Mouse (Mus musculus) erythroblast, embryonic 14.5 days (primary cell): ENCODE results near the gene Slc17a1. TPM values are rescaled to one million over a fixed set of nuclear protein-coding genes. Genes with fewer than 3 reads are reported as not detected.

Experiments
- H3K27me3 ChIP-seq: 2 replicates; pipeline ENCODE4 v1.6.1; 2012; ENCODE audit warnings: inconsistent platforms; ENCODE audit not compliant: control insufficient read depth
- H3K36me3 ChIP-seq: 2 replicates; pipeline ENCODE4 v1.6.1; 2012; ENCODE audit warnings: mild to moderate bottlenecking, inconsistent platforms; ENCODE audit not compliant: control insufficient read depth
- H3K4me1 ChIP-seq: 2 replicates; pipeline ENCODE4 v1.6.1; 2012; ENCODE audit warnings: inconsistent platforms; ENCODE audit not compliant: control insufficient read depth
- H3K4me3 ChIP-seq: replicated peaks from 2 replicates; pipeline ENCODE3; 2012; ENCODE audit warnings: moderate library complexity, mild to moderate bottlenecking, inconsistent platforms
- H3K9me3 ChIP-seq: 2 replicates; pipeline ENCODE4 v1.6.1; 2012; ENCODE audit warnings: low read length, inconsistent platforms, mixed read lengths; ENCODE audit not compliant: control insufficient read depth
- GATA1 ChIP-seq: IDR thresholded peaks from 2 replicates; pipeline ENCODE4 v1.6.1; 2012; ENCODE audit warnings: low read length, inconsistent platforms, mixed read lengths
- TAL1 ChIP-seq: IDR thresholded peaks from 3 replicates; pipeline ENCODE4 v1.6.1; 2012; ENCODE audit warnings: low read length, inconsistent platforms, mixed read lengths
- polyA plus RNA-seq: library from polyadenylated mRNA; stranded (reverse); fragments of >175 nt; gene quantifications from 2 replicates; pipeline ENCODE4 v1.2.3, GENCODE M21; 2012

The Slc17a1 gene
- polyA plus RNA-seq, 1 experiment: not detected

GRCm38 (mm10) chr13:23885540-23885939 lies 18.0 kb downstream of the Slc17a1 start:
- H3K36me3 ChIP-seq: no peaks in the 10 kb centered on the region
- H3K27me3 ChIP-seq: no peaks in the 10 kb centered on the region
- no peak for TF ChIP-seq GATA1
- TF ChIP-seq TAL1: no peak
- no peak overlapping the region for H3K4me3 ChIP-seq
- peaks cover 9% of the 10 kb centered on the region for H3K4me1 ChIP-seq
- no peaks in the 10 kb centered on the region for H3K9me3 ChIP-seq

GRCm38 (mm10) chr13:23887026-23887725 lies 19.6 kb downstream of the Slc17a1 start:
- Histone ChIP-seq H3K9me3 (no peaks in the 10 kb centered on the region), H3K36me3 (no peaks in the 10 kb centered on the region), H3K27me3 (no peaks in the 10 kb centered on the region), H3K4me3 (no peak overlapping the region), H3K4me1 (peaks cover 9% of the 10 kb centered on the region)
- TF ChIP-seq GATA1 (no peak), TAL1 (no peak)

- H3K4me1 ChIP-seq: peaks cover 9% of the 10 kb centered on the region
- no peak overlapping the region for H3K4me3 ChIP-seq
- TF ChIP-seq TAL1 (no peak), GATA1 (no peak)
- no peaks in the 10 kb centered on the region for H3K9me3 ChIP-seq
- H3K27me3 ChIP-seq: no peaks in the 10 kb centered on the region
- H3K36me3 ChIP-seq: no peaks in the 10 kb centered on the region
Measured at GRCm38 (mm10) chr13:23889011-23889605, 21.6 kb downstream of the Slc17a1 start.

- Histone ChIP-seq H3K36me3 (no peaks in the 10 kb centered on the region), H3K9me3 (no peaks in the 10 kb centered on the region), H3K4me3 (no peak overlapping the region), H3K4me1 (no peaks in the 10 kb centered on the region), H3K27me3 (no peaks in the 10 kb centered on the region)
- TF ChIP-seq GATA1 (no peak), TAL1 (no peak)
Measured at GRCm38 (mm10) chr13:23892592-23893268, 25.2 kb downstream of the Slc17a1 start.

- H3K27me3 ChIP-seq: no peaks in the 10 kb centered on the region
- no peaks in the 10 kb centered on the region for H3K4me1 ChIP-seq
- no peak overlapping the region for H3K4me3 ChIP-seq
- H3K9me3 ChIP-seq: no peaks in the 10 kb centered on the region
- no peaks in the 10 kb centered on the region for H3K36me3 ChIP-seq
- TF ChIP-seq GATA1 (no peak), TAL1 (no peak)
Measured at GRCm38 (mm10) chr13:23893269-23893593, 25.7 kb downstream of the Slc17a1 start.

GRCm38 (mm10) chr13:23898242-23898641 lies 30.7 kb downstream of the Slc17a1 start:
- TF ChIP-seq GATA1: no peak
- no peak for TF ChIP-seq TAL1
- Histone ChIP-seq H3K9me3 (no peaks in the 10 kb centered on the region), H3K4me3 (no peak overlapping the region), H3K27me3 (no peaks in the 10 kb centered on the region), H3K36me3 (no peaks in the 10 kb centered on the region), H3K4me1 (no peaks in the 10 kb centered on the region)

- Histone ChIP-seq H3K27me3 (no peaks in the 10 kb centered on the region), H3K36me3 (no peaks in the 10 kb centered on the region), H3K9me3 (no peaks in the 10 kb centered on the region), H3K4me1 (peaks cover 4% of the 10 kb centered on the region), H3K4me3 (no peak overlapping the region)
- no peak for TF ChIP-seq TAL1
Measured at GRCm38 (mm10) chr13:23906906-23907305, 39.4 kb downstream of the Slc17a1 start.

- Histone ChIP-seq H3K4me3 (no peak overlapping the region), H3K27me3 (no peaks in the 10 kb centered on the region), H3K9me3 (no peaks in the 10 kb centered on the region), H3K4me1 (peaks cover 11% of the 10 kb centered on the region), H3K36me3 (no peaks in the 10 kb centered on the region)
- no peak for TF ChIP-seq GATA1
- TF ChIP-seq TAL1: no peak
Measured at GRCm38 (mm10) chr13:23910121-23910520, 42.6 kb downstream of the Slc17a1 start.

- Histone ChIP-seq H3K4me1 (peaks cover 11% of the 10 kb centered on the region), H3K4me3 (no peak overlapping the region)
- TF ChIP-seq GATA1: no peak
- TF ChIP-seq TAL1: no peak
Measured at GRCm38 (mm10) chr13:23911335-23911734, 43.8 kb downstream of the Slc17a1 start.

More at GRCm38 (mm10) chr13:23911335-23911734, 43.8 kb downstream of the Slc17a1 start:
- H3K27me3 ChIP-seq: no peaks in the 10 kb centered on the region
- H3K36me3 ChIP-seq: no peaks in the 10 kb centered on the region
- no peaks in the 10 kb centered on the region for H3K9me3 ChIP-seq
